Comparison of ENCODE assay signal across 13 mouse cellular contexts in the genomic region with DNA sequence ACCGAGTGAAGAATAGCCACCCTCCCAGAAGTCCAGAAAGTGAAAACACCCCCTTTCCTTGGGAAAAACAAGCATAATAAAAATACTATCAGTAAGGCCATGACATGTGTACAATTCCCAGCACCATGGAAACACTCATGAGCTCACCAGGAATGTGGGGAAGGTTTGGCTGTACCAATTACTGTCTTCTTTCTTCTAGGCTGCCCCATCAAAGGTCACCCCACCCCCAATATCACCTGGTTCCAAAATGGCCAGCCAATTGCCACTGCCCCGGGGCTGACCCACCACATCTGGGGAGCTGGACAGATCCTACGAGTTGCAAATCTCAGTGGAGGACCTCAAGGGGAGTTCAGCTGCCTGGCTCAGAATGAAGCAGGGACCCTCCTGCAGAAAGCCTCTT.
"Had no signal": no experiment of that assay in that cellular context is flagged by ENCODE, and none has a peak within 500 bp of the region (broad histone marks: within the 10 kb centered on the region; RNA-seq: fewer than 3 reads in every experiment).

No protein-coding gene starts in this region.

- H3K27me3 ChIP-seq: limb, embryonic 12.5 days; liver, embryonic 13.5 days; lung, embryonic 15.5 days; midbrain, embryonic 12.5 days had no signal

- DNase-seq: kidney, adult 18-20 months; kidney, postnatal 10 days; liver; liver, embryonic 13.5 days; liver, postnatal 0 days; lung, postnatal 14 days; right cerebral cortex, postnatal 25 days; thymus, postnatal 36 days had no signal

- H3K36me3 ChIP-seq: liver, embryonic 13.5 days; lung, embryonic 15.5 days; midbrain, embryonic 12.5 days had no signal

- H3K4me2 ChIP-seq: limb, embryonic 12.5 days; liver, embryonic 13.5 days; lung, embryonic 15.5 days; midbrain, embryonic 12.5 days had no signal

- H3K27ac ChIP-seq: liver, embryonic 13.5 days; lung, embryonic 15.5 days; macrophage; midbrain, embryonic 12.5 days had no signal

- H3K9me3 ChIP-seq: limb, embryonic 12.5 days; liver, embryonic 13.5 days; lung, embryonic 15.5 days; midbrain, embryonic 12.5 days had no signal

- H3K9ac ChIP-seq: limb, embryonic 12.5 days; liver, embryonic 13.5 days; liver, postnatal 0 days; lung, embryonic 15.5 days; midbrain, embryonic 12.5 days had no signal

- H3K4me3 ChIP-seq: limb, embryonic 12.5 days; liver, embryonic 13.5 days; lung, embryonic 15.5 days; megakaryocyte, embryonic 14.5 days; midbrain, embryonic 12.5 days had no signal

- ATAC-seq: liver, postnatal 0 days had no signal

- H3K4me1 ChIP-seq: liver, embryonic 13.5 days; megakaryocyte, embryonic 14.5 days; midbrain, embryonic 12.5 days had no signal
